In the genomic region with DNA sequence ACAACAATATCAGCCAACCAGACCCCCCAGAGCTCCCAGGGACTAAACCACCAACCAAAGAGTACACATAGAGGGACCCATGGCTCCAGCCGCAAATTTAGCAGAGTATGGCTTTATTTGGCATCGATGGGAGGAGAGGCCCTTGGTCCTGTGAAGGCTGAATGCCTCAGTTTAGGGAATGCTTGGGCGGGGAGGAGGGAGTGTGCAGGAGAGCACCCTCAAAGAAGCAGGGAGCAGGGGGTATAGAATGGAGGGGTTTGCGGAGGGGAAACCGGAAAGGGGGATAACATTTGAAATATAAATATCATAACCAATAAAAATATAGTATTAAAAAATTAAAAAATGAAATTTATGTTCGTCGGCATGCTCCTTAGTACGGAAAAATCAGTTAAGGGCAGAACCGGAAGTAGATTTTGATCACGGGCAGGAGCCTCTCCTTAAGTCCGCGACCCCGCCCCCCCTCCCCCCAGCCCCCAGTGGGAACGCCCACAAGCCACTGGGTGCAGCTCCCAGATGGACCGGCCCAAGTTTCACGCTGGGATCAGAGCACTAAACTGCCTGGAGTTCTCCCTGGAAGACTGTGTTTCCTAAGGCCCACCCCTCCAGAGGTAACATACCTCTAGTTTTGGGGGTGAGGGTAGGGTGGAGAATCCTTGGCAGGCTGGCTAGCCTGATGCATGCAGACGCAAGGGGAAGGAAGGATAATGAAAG, we compare ENCODE assay signal across 9 mouse cellular contexts. TPM values are rescaled to one million over a fixed set of nuclear protein-coding genes. Genes with fewer than 3 reads are reported as not detected.
DNase-seq lines count a peak whose midpoint lies in the region; ATAC-seq and TF ChIP-seq lines count a peak whose summit lies in the region.
"Had no signal": no experiment of that assay in that cellular context is flagged by ENCODE, and none has a peak within 500 bp of the region (broad histone marks: within the 10 kb centered on the region; RNA-seq: fewer than 3 reads in every experiment).

No protein-coding gene starts in this region.

- intact Hi-C loops in gastrocnemius, postnatal 14 days (cut with DNase I; ENCODE audit: low total_unique reads), result no loop called here

- H3K4me3 ChIP-seq in lung, adult 2 months (replicated peaks; ENCODE audit: extremely low read depth, low read depth, low read length), result peak overlapping the region; percentile 13
- H3K4me3 ChIP-seq in liver, embryonic 14.5 days (ENCODE audit: insufficient read depth in 1 of 2, low read depth in 2 of 2, low read length in 2 of 2), result no peak overlapping the region
- peak overlapping the region; percentile 21; the same call in 1 of the 2 replicates for H3K4me3 ChIP-seq in stomach, embryonic 14.5 days (ENCODE audit: low read depth, low read length)

- DNase-seq in lung, adult 2 months, result no peak
- DNase-seq in lung, postnatal 36 days, result no peak
- DNase-seq in liver, embryonic 14.5 days (ENCODE audit: low read depth in 3 of 3, low spot score in 3 of 3), result no peak
- DNase-seq in yolk sac, embryonic 10.5 days (ENCODE audit: low spot score), result no peak
- no peak for DNase-seq in gastrocnemius, postnatal 14 days
- no peak for DNase-seq in urinary bladder, postnatal 36 days (ENCODE audit: low spot score in 2 of 2)

- WGBS in lung, adult 2 months, result 6% methylated on average over 17 of the region's 17 CpGs
- 12% methylated on average over 17 of the region's 17 CpGs for WGBS in liver, embryonic 14.5 days (ENCODE audit: insufficient replicate concordance)
- 8% methylated on average over 17 of the region's 17 CpGs for WGBS in stomach, embryonic 14.5 days

- no peak overlapping the region for H3K9ac ChIP-seq in liver, embryonic 14.5 days (replicated peaks)
- no peak overlapping the region for H3K9ac ChIP-seq in stomach, embryonic 14.5 days (replicated peaks; ENCODE audit: low read depth, low read length)

- no peaks in the 10 kb centered on the region for H3K9me3 ChIP-seq in liver, embryonic 14.5 days (ENCODE audit: control insufficient read depth, low read length)
- no peaks in the 10 kb centered on the region for H3K9me3 ChIP-seq in stomach, embryonic 14.5 days (ENCODE audit: control insufficient read depth, low read depth, low read length)

- H3K36me3 ChIP-seq in liver, embryonic 14.5 days (replicated peaks; ENCODE audit: control insufficient read depth, insufficient read depth, low read depth), result no peaks in the 10 kb centered on the region
- H3K36me3 ChIP-seq in stomach, embryonic 14.5 days (ENCODE audit: control insufficient read depth, insufficient read depth, low read length), result no peaks in the 10 kb centered on the region

- no peak for TF ChIP-seq POLR2A in lung, adult 2 months (IDR thresholded peaks at IDR 0.05; ENCODE audit: borderline replicate concordance, extremely low read depth, low read depth, low read length)

- no peaks in the 10 kb centered on the region for H3K27me3 ChIP-seq in liver, embryonic 14.5 days (ENCODE audit: control insufficient read depth, insufficient read depth, low read length)
- H3K27me3 ChIP-seq in stomach, embryonic 14.5 days (ENCODE audit: control insufficient read depth, insufficient read depth, low read length), result no peaks in the 10 kb centered on the region

- H3K4me2 ChIP-seq in liver, embryonic 14.5 days (ENCODE audit: low read depth), result peak overlapping the region; percentile 3; the same call in 1 of the 2 replicates
- H3K4me2 ChIP-seq in stomach, embryonic 14.5 days (replicated peaks; ENCODE audit: low read depth, low read length), result peak overlapping the region; percentile 49

- TF ChIP-seq CTCF in lung, adult 2 months (IDR thresholded peaks at IDR 0.05; ENCODE audit: insufficient read depth, low read length), result no peak
- no peak for TF ChIP-seq CTCF in liver, embryonic 14.5 days (IDR thresholded peaks at IDR 0.05; ENCODE audit: low read depth)

- 0 out of 2 replicates have a peak, but pooled peaks have one; percentile 17 for ATAC-seq in granulocyte monocyte progenitor cell, adult 5-6 weeks (replicated peaks; ENCODE audit: poor library complexity, severe bottlenecking)
- ATAC-seq in liver, embryonic 14.5 days (ENCODE audit: insufficient read depth), result no peak
- ATAC-seq in stomach, embryonic 14.5 days (ENCODE audit: insufficient number of reproducible peaks, insufficient read depth, low FRiP score, low read depth), result peak; percentile 65; the same call in 1 of the 2 replicates

- no peaks in the 10 kb centered on the region for H3K4me1 ChIP-seq in lung, adult 2 months (ENCODE audit: control insufficient read depth, insufficient read depth, low read length)
- H3K4me1 ChIP-seq in liver, embryonic 14.5 days (replicated peaks; ENCODE audit: control insufficient read depth in 2 of 2, insufficient read depth in 2 of 2, low read length in 1 of 2), result no peaks in the 10 kb centered on the region
- H3K4me1 ChIP-seq in stomach, embryonic 14.5 days (ENCODE audit: control insufficient read depth, insufficient read depth, low read length), result no peaks in the 10 kb centered on the region

- no peak overlapping the region for H3K27ac ChIP-seq in liver, embryonic 14.5 days
- no peak overlapping the region for H3K27ac ChIP-seq in stomach, embryonic 14.5 days (ENCODE audit: low read length)
- H3K27ac ChIP-seq: macrophage had no signal

- TF ChIP-seq EP300 in liver, embryonic 14.5 days (IDR thresholded peaks at IDR 0.05; ENCODE audit: low read depth), result no peak

RNA-seq across cellular contexts. Expression of a gene that starts 34.1 kb away (rescaled TPM):
- polyA plus RNA-seq in lung, adult 2 months (2012; rRNA removed), result 1.2 and 1.9 TPM in 2 replicates
- 11.7 and 20.6 TPM in 2 replicates for total RNA-seq in granulocyte monocyte progenitor cell, adult 5-6 weeks (2014; fragmentation: Nextera tagmentation)
- total RNA-seq in granulocyte monocyte progenitor cell, adult 5-6 weeks (2017), result 7.0 and 8.9 TPM in 2 replicates
- 0.97 and 1.4 TPM in 2 replicates for polyA plus RNA-seq in liver, embryonic 14.5 days (2012; rRNA removed)
- polyA plus RNA-seq in liver, embryonic 14.5 days (2014; fragmentation: Nextera tagmentation; extraction: Ambion mirVana), result 3.1 and 4.5 TPM in 2 replicates
- 36.9 and 37.2 TPM in 2 replicates for polyA plus RNA-seq in stomach, embryonic 14.5 days (2014; fragmentation: Nextera tagmentation; extraction: Ambion mirVana)
- 1 to 10 TPM; 5.6 to 6.2 TPM for total RNA-seq in gastrocnemius, postnatal 14 days (2021)

RNA-seq across cellular contexts. Expression of a gene that starts 41.7 kb away (rescaled TPM):
- polyA plus RNA-seq in lung, adult 2 months (2012; rRNA removed), result 0.55 and 1.1 TPM in 2 replicates
- total RNA-seq in granulocyte monocyte progenitor cell, adult 5-6 weeks (2014; fragmentation: Nextera tagmentation), result 9.5 and 10.6 TPM in 2 replicates
- 4.1 and 7.3 TPM in 2 replicates for total RNA-seq in granulocyte monocyte progenitor cell, adult 5-6 weeks (2017)
- polyA plus RNA-seq in liver, embryonic 14.5 days (2012; rRNA removed), result 0.50 and 0.90 TPM in 2 replicates
- 0.55 and 0.71 TPM in 2 replicates for polyA plus RNA-seq in liver, embryonic 14.5 days (2014; fragmentation: Nextera tagmentation; extraction: Ambion mirVana)
- polyA plus RNA-seq in stomach, embryonic 14.5 days (2014; fragmentation: Nextera tagmentation; extraction: Ambion mirVana), result 2.2 and 2.5 TPM in 2 replicates
- 1 to 10 TPM; 3.0 TPM for total RNA-seq in gastrocnemius, postnatal 14 days (2021)

Comparison
In these comparisons a context has a peak if more than half of its experiments do, and no peak if none do; other contexts are left out.
1. H3K4me3 ChIP-seq: peak in lung, adult 2 months (single experiment) and stomach, embryonic 14.5 days (single experiment); none in liver, embryonic 14.5 days (0 of 2).